Mouse (Mus musculus) gastrocnemius, postnatal 36 days (tissue): ENCODE data around the gene Sart1. TPM values are rescaled to one million over a fixed set of nuclear protein-coding genes. Genes with fewer than 3 reads are reported as not detected.

Experiments used
- DNase-seq, 2 experiments: peaks; one replicate each; pipeline ENCODE4 v3.0.0; 2022
- intact Hi-C: fragments of 180-260 bp; cut with DNase I; formaldehyde crosslinking; loops from one replicate; pipeline ENCODE4 v1.15.1; 2025
- total RNA-seq, 2 experiments: library from RNA; stranded (reverse); gene quantifications; 2 replicates each; pipeline ENCODE4 v1.2.3; 2021

Gene Sart1
- total RNA-seq, 2 experiments from 2014 or later: 34.3 to 38.0 TPM

DNA sequence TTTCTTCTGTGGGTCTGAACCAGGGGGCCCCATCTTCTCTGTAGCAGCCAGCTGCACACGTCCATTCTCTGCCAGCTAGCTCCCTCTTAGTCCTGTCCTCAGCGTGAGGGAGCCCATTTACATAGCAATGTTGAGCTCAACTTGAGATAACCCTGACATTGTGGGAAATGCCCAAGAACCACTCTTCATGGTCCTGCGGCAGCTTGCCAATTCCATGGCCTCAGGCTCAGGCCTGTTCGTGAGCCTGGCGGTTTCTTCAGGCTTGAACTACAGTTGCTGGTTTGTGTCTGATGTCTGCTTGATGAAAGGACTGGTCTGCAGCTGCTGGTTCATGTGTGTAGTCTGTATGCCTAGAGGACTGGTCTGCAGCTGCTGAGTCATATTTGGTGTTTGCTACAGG, 53.8 kb downstream of the Sart1 start:
- no peak for DNase-seq
- intact Hi-C loops: no loop called here

DNA sequence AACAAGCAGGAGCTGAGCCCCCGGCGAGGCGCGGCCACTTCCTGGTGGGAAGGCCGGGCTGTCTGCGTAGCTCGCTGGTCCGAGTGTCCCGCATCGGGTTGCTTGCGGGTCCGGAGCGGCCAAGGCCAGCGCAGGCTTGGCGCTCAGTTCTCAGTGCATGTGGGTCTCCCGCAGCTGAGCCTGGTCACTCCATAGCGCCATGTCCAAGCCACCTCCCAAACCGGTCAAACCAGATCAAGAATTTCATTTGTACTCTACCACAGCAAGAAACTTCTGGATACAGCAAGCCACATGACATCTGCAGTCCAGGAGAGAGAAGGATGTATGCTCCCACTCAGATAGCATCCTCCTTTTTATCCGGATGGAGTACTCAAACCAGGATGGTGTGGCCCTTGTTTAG, 60.5 kb downstream of the Sart1 start:
- intact Hi-C loops: no loop called here
- no peak for DNase-seq

Other genes starting within 250 kb of the Sart1 start
- 1 to 10 TPM; 5.0 to 6.3 TPM for gene Pacs1, start 115.6 kb downstream of the Sart1 start, total RNA-seq
- 10 to 100 TPM; 63.4 to 65.9 TPM for gene Sf3b2, start 93.2 kb downstream of the Sart1 start, total RNA-seq
- gene Gal3st3, start 90.4 kb downstream of the Sart1 start, total RNA-seq: under 1 TPM in 1 of 2 experiments, not detected in 1; 0.10 TPM
- not detected for gene Catsper1, start 53.0 kb downstream of the Sart1 start, total RNA-seq
- gene Cst6, start 39.1 kb downstream of the Sart1 start, total RNA-seq: 10 to 100 TPM; 26.7 to 28.3 TPM
- 10 to 100 TPM; 12.6 to 13.6 TPM for gene Eif1ad, start 22.0 kb downstream of the Sart1 start, total RNA-seq
- 100 to 1,000 TPM; 116 to 124 TPM for gene Banf1, start 21.5 kb downstream of the Sart1 start, total RNA-seq
- under 1 TPM; 0.52 to 0.64 TPM for gene Tsga10ip, start 13.8 kb upstream of the Sart1 start, total RNA-seq
- gene Drap1, start 36.3 kb upstream of the Sart1 start, total RNA-seq: 100 to 1,000 TPM; 531 to 582 TPM
- gene AI837181, start 36.4 kb upstream of the Sart1 start, total RNA-seq: 10 to 100 TPM; 32.7 to 33.6 TPM
- not detected for gene Fosl1, start 58.8 kb upstream of the Sart1 start, total RNA-seq
- gene Ccdc85b, start 69.2 kb upstream of the Sart1 start, total RNA-seq: 1 to 10 TPM; 4.7 to 6.0 TPM
- gene Fibp, start 71.9 kb upstream of the Sart1 start, total RNA-seq: 10 to 100 TPM; 35.2 to 41.5 TPM
- gene Ctsw, start 79.8 kb upstream of the Sart1 start, total RNA-seq: not detected
- 1 to 10 TPM; 5.3 to 6.3 TPM for gene Efemp2, start 85.3 kb upstream of the Sart1 start, total RNA-seq
- 10 to 100 TPM; 16.1 to 19.8 TPM for gene Mus81, start 99.7 kb upstream of the Sart1 start, total RNA-seq
- gene Cfl1, start 101.8 kb upstream of the Sart1 start, total RNA-seq: 10 to 100 TPM; 67.8 to 72.7 TPM
- under 1 TPM; 0.33 to 0.59 TPM for gene 1700020D05Rik, start 115.1 kb upstream of the Sart1 start, total RNA-seq
- gene Snx32, start 121.8 kb upstream of the Sart1 start, total RNA-seq: 1 to 10 TPM; 5.2 to 7.8 TPM
- not detected for gene Ovol1, start 171.9 kb upstream of the Sart1 start, total RNA-seq
- 1 to 10 TPM; 1.9 to 2.0 TPM for gene Ap5b1, start 179.3 kb upstream of the Sart1 start, total RNA-seq
- gene Rnaseh2c, start 213.2 kb upstream of the Sart1 start, total RNA-seq: 10 to 100 TPM; 35.8 to 38.6 TPM
- gene Kat5, start 221.5 kb upstream of the Sart1 start, total RNA-seq: 10 to 100 TPM; 23.3 to 25.4 TPM
- gene Rela, start 248.8 kb upstream of the Sart1 start, total RNA-seq: 10 to 100 TPM; 12.4 to 14.9 TPM